Mouse (Mus musculus): Measurements from ENCODE around the gene Cdc14b.
"Not testable (repeated sequence)": the region's sequence is repeated elsewhere in the genome, so short reads cannot be mapped to it uniquely, and the experiment has no call there.

The Cdc14b gene

GRCm38 (mm10) chr13:64273891-64274844 lies 922 bp downstream of the Cdc14b start:
- peak; percentile 70 for DNase-seq (ENCODE audit: low read depth)

DNA sequence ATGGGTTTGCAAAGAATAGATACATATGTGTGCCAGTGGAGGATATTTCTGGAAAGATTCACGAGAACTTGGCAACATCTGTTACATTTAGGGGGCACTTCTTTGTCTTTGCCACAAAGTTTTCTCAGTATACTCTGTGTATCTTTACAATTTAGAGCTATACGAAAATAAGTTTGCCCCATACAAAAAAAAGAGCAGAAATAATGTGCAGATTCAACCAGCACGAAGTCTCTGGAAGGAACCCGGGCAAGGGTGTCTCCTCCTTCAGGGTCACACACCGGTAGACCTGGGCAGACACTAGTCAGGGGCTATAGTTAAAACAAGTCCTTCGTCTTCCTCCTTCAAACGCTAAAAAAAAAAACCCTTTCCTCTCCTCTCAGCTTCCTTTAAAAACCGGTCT lies 1.7 kb downstream of the Cdc14b start:
- DNase-seq (ENCODE audit: low read depth): no peak

DNA sequence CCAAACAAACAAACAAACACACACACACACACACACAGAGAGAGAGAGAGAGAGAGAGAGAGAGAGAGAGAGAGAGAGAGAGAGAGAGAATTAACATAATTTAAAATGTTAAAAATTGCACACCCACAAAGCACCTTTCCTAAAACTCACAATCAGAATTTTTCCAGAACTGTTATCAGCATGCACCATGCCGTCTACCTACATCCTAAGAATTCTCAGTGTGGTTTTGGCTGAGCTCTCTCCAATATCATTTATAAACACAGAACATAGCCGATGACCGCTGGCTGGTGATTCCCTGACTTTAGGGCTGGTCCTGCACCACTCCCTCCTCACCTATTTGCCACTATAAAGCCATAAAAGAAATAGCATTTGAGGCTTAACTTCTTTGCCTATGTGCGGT lies 6.7 kb downstream of the Cdc14b start:
- no peak for DNase-seq (ENCODE audit: low read depth)

DNA sequence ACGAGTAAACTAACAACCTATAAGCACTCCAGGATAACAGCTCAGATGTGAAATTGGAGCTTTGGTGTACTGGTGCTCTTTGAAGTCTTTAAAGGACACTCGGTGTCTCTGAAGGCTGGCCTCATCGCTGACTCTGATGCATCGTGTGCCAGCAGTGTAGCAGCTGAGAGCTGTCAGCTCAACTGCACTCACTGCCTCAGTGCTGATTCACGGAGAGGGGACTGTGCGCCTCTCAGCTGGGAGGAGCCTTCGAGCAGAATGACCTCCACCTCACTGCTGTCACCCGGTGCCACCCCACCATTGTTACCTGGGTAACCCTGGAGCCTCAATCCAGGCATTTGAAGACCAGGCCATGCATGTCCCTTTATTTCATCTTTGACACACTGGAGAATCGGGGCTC lies 7.9 kb downstream of the Cdc14b start:
- DNase-seq (ENCODE audit: low read depth): no peak

GRCm38 (mm10) chr13:64264586-64264985 lies 10.5 kb downstream of the Cdc14b start:
- no peak for DNase-seq (ENCODE audit: low read depth)

DNA sequence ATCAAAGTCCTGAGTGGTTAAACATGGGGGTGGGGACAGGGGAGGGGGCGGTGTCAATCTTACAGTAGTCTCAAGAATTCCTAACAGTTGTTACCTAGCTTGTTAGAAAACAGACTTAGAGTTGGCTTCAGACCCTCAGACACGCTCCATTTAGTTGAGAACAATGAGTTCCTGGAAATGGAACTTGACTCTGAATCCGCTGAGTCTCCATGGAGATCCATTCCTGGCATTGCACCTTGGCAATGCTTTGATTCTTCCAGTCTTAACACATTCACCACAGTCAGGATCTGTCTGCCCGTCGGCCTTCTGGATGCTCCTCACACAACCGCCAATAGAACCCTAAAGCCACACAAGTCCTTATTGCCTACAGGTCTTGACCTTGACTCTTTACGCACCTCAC lies 15.2 kb downstream of the Cdc14b start:
- DNase-seq (ENCODE audit: low read depth): no peak

DNA sequence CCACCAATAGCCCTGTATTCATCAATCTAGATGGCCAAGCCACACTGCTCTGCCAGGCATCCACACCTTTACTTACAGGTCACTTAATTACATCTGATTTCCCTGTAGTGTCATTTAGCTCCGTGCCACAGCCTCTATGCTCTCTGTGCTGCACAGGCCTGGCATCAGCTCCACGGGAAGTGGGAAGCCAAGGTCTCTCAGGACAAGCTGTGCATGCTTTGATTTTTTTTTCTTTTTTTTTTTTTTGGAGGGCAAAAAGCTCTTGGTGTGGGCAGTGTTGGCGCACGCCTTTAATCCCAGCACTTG lies 16.6 kb downstream of the Cdc14b start:
- DNase-seq (ENCODE audit: low read depth): no peak

- no peak for DNase-seq (ENCODE audit: low read depth)
Observed at GRCm38 (mm10) chr13:64257814-64258515, 17.1 kb downstream of the Cdc14b start.

DNA sequence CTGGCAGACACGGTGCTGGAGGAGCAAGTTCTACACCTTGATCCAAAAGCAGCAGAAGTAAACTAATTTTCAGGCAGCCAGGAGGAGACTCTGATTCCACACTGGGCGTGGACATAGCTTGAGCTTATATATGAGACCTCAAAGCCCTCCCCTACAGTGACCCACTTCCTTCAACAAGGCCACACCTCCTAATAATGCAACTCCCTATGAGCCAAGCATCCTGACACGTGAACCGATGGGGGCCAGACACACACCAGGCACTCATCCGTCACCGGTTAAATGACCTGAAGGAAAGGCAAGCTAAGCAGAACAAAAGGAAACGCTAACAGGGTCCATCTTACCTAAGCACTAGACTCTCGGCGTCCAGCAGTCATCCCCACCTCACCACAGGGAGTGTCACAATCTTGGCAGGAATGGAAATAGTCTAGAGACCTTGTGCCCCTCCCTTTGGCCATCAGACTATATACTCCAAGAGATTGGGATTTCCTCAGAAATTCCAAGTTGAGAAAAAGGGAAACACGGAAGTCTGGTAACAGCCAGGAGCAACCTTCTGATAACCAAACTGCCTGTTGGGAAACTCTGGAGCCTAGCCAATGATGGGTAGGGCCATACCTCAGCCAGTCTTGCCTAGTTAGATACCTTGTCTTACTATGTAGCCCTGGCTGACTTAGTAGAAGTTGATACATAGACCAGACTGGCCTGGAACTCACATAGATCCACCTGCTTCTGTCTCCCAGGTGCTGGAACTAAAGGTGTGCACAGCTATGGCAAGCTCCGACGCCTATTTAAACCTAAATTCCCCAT lies 17.9 kb downstream of the Cdc14b start:
- DNase-seq (ENCODE audit: low read depth): no peak

DNA sequence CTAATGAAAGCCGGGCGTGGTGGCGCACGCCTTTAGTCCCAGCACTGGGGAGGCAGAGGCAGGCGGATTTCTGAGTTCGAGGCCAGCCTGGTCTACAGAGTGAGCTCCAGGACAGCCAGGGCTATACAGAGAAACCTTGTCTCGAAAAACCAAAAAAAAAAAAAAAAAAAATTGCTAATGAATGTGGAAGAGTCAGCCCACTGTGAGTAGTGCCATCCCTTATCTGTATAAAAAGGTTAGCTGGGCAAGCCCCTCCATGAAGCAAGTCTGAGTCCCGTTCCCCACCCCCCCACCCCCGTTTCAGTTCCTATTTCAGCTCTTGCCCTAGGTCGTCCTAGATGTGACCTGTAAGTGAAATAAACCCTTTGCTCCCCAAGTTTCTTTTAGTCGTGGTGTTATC lies 20.9 kb downstream of the Cdc14b start:
- not testable (repeated sequence) for DNase-seq (ENCODE audit: low read depth)

DNA sequence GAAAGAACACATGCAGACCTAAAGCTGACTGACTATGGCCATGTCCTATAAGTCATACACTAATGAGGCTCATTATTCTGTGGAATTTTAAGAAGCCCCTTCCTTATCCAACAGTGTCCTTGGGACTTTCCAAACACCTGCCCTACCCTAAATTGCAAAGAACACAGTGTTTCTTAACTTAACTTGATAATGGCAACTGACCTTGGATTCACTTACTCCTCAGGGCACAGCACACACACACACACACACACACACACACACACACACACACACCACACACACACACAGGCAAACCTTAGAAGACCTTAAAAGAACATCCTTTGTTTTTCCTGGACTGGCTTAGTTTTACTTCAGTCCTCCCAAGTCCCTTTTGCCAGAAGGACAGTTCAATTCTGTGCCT lies 21.4 kb downstream of the Cdc14b start:
- DNase-seq (ENCODE audit: low read depth): no peak

- peak; percentile 49 for DNase-seq (ENCODE audit: low read depth)
Observed at GRCm38 (mm10) chr13:64252147-64252546, 22.9 kb downstream of the Cdc14b start.

GRCm38 (mm10) chr13:64250363-64250762 lies 24.7 kb downstream of the Cdc14b start:
- DNase-seq (ENCODE audit: low read depth): peak; percentile 82

DNA sequence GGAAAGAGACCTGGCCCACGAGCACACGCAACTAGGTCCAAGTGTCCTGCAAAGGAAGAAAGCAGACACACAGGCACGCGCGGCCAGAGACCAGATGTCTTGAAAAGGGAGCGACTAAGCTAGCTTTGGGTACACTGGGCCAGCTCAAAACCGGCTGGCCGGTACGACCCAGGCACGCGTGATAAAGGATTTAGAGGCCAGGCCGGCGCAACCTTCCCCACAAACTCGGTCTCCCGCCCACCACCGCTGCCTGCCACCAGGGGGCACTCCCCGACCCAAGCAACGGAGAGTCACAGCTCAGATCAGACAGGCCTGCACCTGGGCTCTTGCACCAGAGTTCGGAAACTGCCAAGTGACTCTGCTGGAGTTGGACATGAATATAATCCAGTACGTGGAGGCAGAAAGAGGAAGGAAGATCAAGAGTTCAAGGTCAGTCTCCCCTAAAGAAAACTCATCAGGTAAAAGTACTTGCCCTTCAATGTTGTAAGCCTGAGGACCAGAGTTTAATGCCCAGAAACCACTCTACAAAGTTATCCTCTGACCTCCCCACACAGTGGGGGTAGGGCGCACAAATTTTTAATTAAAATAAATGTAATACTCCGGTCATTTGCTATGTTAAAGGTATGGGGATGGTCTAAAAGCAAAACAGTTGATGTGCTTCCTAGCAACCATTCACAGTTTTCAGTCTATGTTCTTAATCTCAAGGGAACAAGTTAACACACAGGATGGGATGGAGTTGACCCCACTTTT lies 26.1 kb downstream of the Cdc14b start:
- peak; percentile 91 for DNase-seq (ENCODE audit: low read depth)

- peak; percentile 87 for DNase-seq (ENCODE audit: low read depth)
Observed at GRCm38 (mm10) chr13:64248161-64248774, 26.8 kb downstream of the Cdc14b start.

DNA sequence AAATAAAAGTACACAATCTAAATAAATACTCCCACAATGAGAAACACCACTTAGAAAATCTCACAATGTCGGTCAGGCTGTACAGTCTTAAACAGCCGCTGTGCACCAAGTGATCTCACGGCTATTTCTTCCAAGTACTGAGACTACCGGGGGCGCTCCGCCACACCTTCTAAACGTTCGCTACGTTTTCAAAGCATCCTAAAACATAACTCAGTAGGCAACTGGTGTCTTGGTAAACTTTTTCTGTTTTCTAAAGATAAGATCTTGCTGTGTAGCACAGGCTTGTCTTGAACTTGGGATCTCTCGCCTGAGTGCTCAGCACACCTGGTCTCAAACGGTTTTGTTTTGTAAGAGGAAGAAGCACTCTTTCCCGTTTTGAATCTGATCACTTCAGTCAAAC lies 29.0 kb downstream of the Cdc14b start:
- peak; percentile 24 for DNase-seq (ENCODE audit: low read depth)

DNA sequence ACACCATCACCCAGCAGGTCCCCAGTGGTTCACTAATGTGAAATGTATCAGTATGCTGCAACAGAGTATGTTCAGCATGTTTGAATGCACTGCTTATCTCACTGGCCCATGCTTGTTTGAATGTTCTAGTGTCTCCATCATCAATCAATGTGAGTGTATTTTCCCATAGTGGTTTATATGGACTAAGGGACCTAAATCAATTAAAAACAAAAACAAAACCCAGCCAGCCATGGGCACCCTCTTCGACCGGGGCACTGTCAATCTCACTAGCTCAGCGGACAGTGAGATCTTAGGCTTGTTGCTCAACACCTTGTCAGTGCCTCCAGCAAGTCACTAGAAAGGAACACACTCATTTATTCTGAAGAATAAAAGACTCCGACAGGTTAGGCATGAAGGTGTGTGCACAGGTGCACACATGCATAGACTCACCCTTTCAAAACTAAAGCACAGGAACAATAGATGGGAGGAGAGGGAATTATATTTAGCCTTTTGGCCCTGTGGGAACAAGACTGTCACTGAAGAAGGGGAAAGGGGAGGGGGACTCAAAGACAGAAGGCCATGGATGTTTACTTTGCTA lies 30.3 kb downstream of the Cdc14b start:
- DNase-seq (ENCODE audit: low read depth): no peak

GRCm38 (mm10) chr13:64242721-64243120 lies 32.4 kb downstream of the Cdc14b start:
- DNase-seq (ENCODE audit: low read depth): no peak

GRCm38 (mm10) chr13:64240626-64241025 lies 34.5 kb downstream of the Cdc14b start:
- DNase-seq (ENCODE audit: low read depth): peak; percentile 60

- no peak for DNase-seq (ENCODE audit: low read depth)
Observed at GRCm38 (mm10) chr13:64237681-64238157, 37.4 kb downstream of the Cdc14b start.
